ENCODE assay signal across 8 mouse cellular contexts in the genomic region with DNA sequence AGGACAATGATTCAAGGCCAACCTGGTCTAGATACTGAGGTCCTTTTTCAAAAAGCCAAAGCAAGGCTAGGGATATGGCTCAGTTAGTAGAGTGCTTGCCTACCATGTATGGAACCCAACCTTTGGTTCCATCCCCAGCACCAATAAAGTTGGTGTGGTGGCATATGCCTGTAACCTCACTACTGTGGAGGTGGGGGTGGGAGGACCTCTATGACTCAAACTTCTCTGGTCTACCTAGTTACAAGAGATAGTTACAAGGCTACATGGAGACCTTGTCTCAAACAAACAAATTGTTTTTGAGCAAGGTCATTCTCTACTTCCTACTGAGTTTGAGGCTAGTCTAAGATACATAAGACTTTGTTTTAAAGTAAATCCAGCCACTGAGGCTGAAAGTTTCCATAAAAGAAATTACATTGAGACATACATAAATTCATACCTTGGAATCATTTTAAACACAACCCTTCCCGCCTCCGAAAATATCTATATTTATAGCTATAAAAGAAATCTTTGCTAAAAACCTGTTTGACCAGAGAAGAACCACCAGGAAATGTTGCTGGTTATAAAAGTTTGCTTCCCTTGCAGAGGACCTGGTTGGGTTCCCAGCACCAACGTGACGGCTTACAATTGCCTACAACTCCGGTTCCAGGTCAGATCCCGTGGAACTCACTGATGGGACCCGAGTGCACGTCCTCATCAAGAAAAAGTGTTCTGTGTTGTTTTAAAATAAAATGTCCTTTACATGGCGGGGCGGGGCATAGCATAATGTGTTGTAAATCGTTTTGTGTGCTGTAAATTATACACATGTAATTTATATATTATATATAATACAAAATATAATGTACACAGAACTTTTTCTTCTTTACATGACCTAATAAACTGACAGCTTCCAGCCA. TPM values are rescaled to one million over a fixed set of nuclear protein-coding genes. Genes with fewer than 3 reads are reported as not detected.
A peak's percentile ranks its signal among the peaks of the same experiment; 100 is the strongest.
DNase-seq lines count a peak whose midpoint lies in the region; ATAC-seq and TF ChIP-seq lines count a peak whose summit lies in the region.

No protein-coding gene starts in this region.

- 8% methylated on average over 11 of the region's 11 CpGs for WGBS in embryonic facial prominence, embryonic 12.5 days
- WGBS in heart, postnatal 0 days, result 8% methylated on average over 11 of the region's 11 CpGs
- WGBS in spleen, adult 2 months, result 11% methylated on average over 11 of the region's 11 CpGs

- H3K4me1 ChIP-seq in ES-Bruce4 (ENCODE audit: control insufficient read depth, insufficient read depth, low read length), result no peaks in the 10 kb centered on the region
- H3K4me1 ChIP-seq in embryonic facial prominence, embryonic 12.5 days, result peaks cover 12% of the 10 kb centered on the region
- peaks cover 20% of the 10 kb centered on the region for H3K4me1 ChIP-seq in heart, postnatal 0 days (ENCODE audit: control insufficient read depth, insufficient read depth)
- H3K4me1 ChIP-seq in spleen, adult 2 months (ENCODE audit: control insufficient read depth, insufficient read depth, insufficient read length), result peaks cover 14% of the 10 kb centered on the region; the same call in 1 of the 2 replicates

- TF ChIP-seq POLR2A in ES-Bruce4 (IDR thresholded peaks at IDR 0.05; ENCODE audit: insufficient read depth, low read length), result no peak
- TF ChIP-seq POLR2A in spleen, adult 2 months (IDR thresholded peaks at IDR 0.05; ENCODE audit: low read depth, low read length), result no peak

- peak; percentile 35 to 83 for DNase-seq in adrenal gland, adult (ENCODE audit: inconsistent age in 2 of 2, low spot score in 1 of 2)
- no peak for DNase-seq in adrenal gland, postnatal 25 days
- no peak for DNase-seq in heart, postnatal 0 days (ENCODE audit: low spot score)
- DNase-seq in layer of hippocampus, adult 8-10 months (ENCODE audit: low spot score in 2 of 2), result peak; percentile 15 to 26
- peak; percentile 28 to 47 for DNase-seq in lung, postnatal 4 days
- peak in 1 of 2 experiments; percentile 10 for DNase-seq in spleen, adult 2 months (ENCODE audit: low read depth in 1 of 2, low spot score in 2 of 2)

- no peaks in the 10 kb centered on the region for H3K27me3 ChIP-seq in ES-Bruce4 (ENCODE audit: control insufficient read depth, insufficient read depth, low read length, poor library complexity, severe bottlenecking)
- H3K27me3 ChIP-seq in embryonic facial prominence, embryonic 12.5 days, result no peaks in the 10 kb centered on the region
- no peaks in the 10 kb centered on the region for H3K27me3 ChIP-seq in heart, postnatal 0 days (ENCODE audit: control insufficient read depth, insufficient read depth, low read length)
- H3K27me3 ChIP-seq in spleen, adult 2 months (ENCODE audit: control insufficient read depth, insufficient read depth, low read length), result no peaks in the 10 kb centered on the region

- ATAC-seq in embryonic facial prominence, embryonic 12.5 days (ENCODE audit: insufficient number of reproducible peaks, insufficient read depth, low FRiP score, low TSS enrichment), result no peak
- ATAC-seq in heart, postnatal 0 days (ENCODE audit: insufficient read depth, low read depth), result peak; percentile 7; the same call in 1 of the 2 replicates

- peak overlapping the region; percentile 81 for H3K4me3 ChIP-seq in ES-Bruce4 (ENCODE audit: low read depth, low read length)
- peak overlapping the region; percentile 83 for H3K4me3 ChIP-seq in embryonic facial prominence, embryonic 12.5 days
- peak overlapping the region; percentile 64 for H3K4me3 ChIP-seq in heart, postnatal 0 days (ENCODE audit: low read depth, low read length)
- H3K4me3 ChIP-seq in spleen, adult 2 months (ENCODE audit: extremely low read depth, insufficient read depth, insufficient read length), result peak overlapping the region; percentile 52

- peak overlapping the region; percentile 91 for H3K9ac ChIP-seq in ES-Bruce4 (ENCODE audit: low read depth, poor library complexity, severe bottlenecking)
- H3K9ac ChIP-seq in embryonic facial prominence, embryonic 12.5 days, result 0 out of 2 replicates have a peak overlapping the region, but pooled peaks have one; percentile 48
- peak overlapping the region; percentile 39 for H3K9ac ChIP-seq in heart, postnatal 0 days (replicated peaks; ENCODE audit: low read depth, low read length)

- no peak for TF ChIP-seq CTCF in ES-Bruce4 (IDR thresholded peaks at IDR 0.05; ENCODE audit: low read depth, low read length)
- no peak for TF ChIP-seq CTCF in heart, postnatal 0 days (IDR thresholded peaks at IDR 0.05; ENCODE audit: low read depth)
- no peak for TF ChIP-seq CTCF in spleen, adult 2 months (IDR thresholded peaks at IDR 0.05; ENCODE audit: extremely low read depth, insufficient read depth, insufficient read length, insufficient replicate concordance)

- peaks cover 27% of the 10 kb centered on the region for H3K36me3 ChIP-seq in ES-Bruce4 (ENCODE audit: control insufficient read depth, insufficient read depth, low read length, poor library complexity, severe bottlenecking)
- no peaks in the 10 kb centered on the region for H3K36me3 ChIP-seq in embryonic facial prominence, embryonic 12.5 days
- no peaks in the 10 kb centered on the region for H3K36me3 ChIP-seq in heart, postnatal 0 days (replicated peaks; ENCODE audit: control insufficient read depth, insufficient read depth, low read length)
- H3K36me3 ChIP-seq in spleen, adult 2 months (ENCODE audit: control insufficient read depth, insufficient read depth, low read length), result no peaks in the 10 kb centered on the region

- peak overlapping the region; percentile 63 for H3K27ac ChIP-seq in ES-Bruce4 (ENCODE audit: insufficient read depth, low read length)
- 0 out of 2 replicates have a peak overlapping the region, but pooled peaks have one; percentile 46 for H3K27ac ChIP-seq in embryonic facial prominence, embryonic 12.5 days
- H3K27ac ChIP-seq in heart, postnatal 0 days (ENCODE audit: low read depth), result peak overlapping the region; percentile 22
- H3K27ac ChIP-seq in spleen, adult 2 months (ENCODE audit: insufficient read depth, low read length), result 0 out of 2 replicates have a peak overlapping the region, but pooled peaks have one; percentile 30

- H3K9me3 ChIP-seq in ES-Bruce4 (replicated peaks; ENCODE audit: control insufficient read depth, insufficient read depth, low read length, poor library complexity, severe bottlenecking), result no peaks in the 10 kb centered on the region
- no peaks in the 10 kb centered on the region for H3K9me3 ChIP-seq in embryonic facial prominence, embryonic 12.5 days
- H3K9me3 ChIP-seq in heart, postnatal 0 days (replicated peaks; ENCODE audit: control insufficient read depth, low read length), result no peaks in the 10 kb centered on the region; the same call in 1 of the 2 replicates

- peak overlapping the region; percentile 72 for H3K4me2 ChIP-seq in embryonic facial prominence, embryonic 12.5 days (replicated peaks)
- H3K4me2 ChIP-seq in heart, postnatal 0 days (ENCODE audit: low read depth, low read length), result peak overlapping the region; percentile 57

- TF ChIP-seq EP300 in ES-Bruce4 (IDR thresholded peaks at IDR 0.05; ENCODE audit: insufficient read depth, low read depth, low read length), result no peak
- no peak for TF ChIP-seq EP300 in heart, postnatal 0 days (IDR thresholded peaks at IDR 0.05; ENCODE audit: low read depth)

RNA-seq across cellular contexts. Expression of gene Nop58, which starts 0.6 kb away (rescaled TPM):
- total RNA-seq in adrenal gland, postnatal 25 days (2021), result 103 and 116 TPM in 2 replicates
- polyA plus RNA-seq in ES-Bruce4 (2011; ENCODE audit: insufficient read depth, insufficient read length, low read depth, missing spikeins), result 599 and 651 TPM in 2 replicates
- polyA plus RNA-seq in embryonic facial prominence, embryonic 12.5 days (2016; fragmentation: Nextera tagmentation; extraction: Ambion mirVana), result 243 and 271 TPM in 2 replicates
- total RNA-seq in heart, postnatal 0 days (2014; rRNA removed; ENCODE audit: low replicate concordance), result 30.7 and 31.1 TPM in 2 replicates
- 70.5 and 82.0 TPM in 2 replicates for polyA plus RNA-seq in heart, postnatal 0 days (2015; fragmentation: Nextera tagmentation; extraction: Ambion mirVana)
- total RNA-seq in layer of hippocampus, adult 8-10 months (2022), result 10 to 100 TPM; 51.2 to 67.0 (median 56.5) TPM
- polyA plus RNA-seq in spleen, adult 2 months (2012; rRNA removed), result 16.0 and 23.9 TPM in 2 replicates

RNA-seq across cellular contexts. Expression of gene Sumo1, which starts 13.5 kb away (rescaled TPM):
- 160 and 162 TPM in 2 replicates for total RNA-seq in adrenal gland, postnatal 25 days (2021)
- 378 and 420 TPM in 2 replicates for polyA plus RNA-seq in ES-Bruce4 (2011; ENCODE audit: insufficient read depth, insufficient read length, low read depth, missing spikeins)
- polyA plus RNA-seq in embryonic facial prominence, embryonic 12.5 days (2016; fragmentation: Nextera tagmentation; extraction: Ambion mirVana), result 451 and 494 TPM in 2 replicates
- 68.9 and 71.3 TPM in 2 replicates for total RNA-seq in heart, postnatal 0 days (2014; rRNA removed; ENCODE audit: low replicate concordance)
- polyA plus RNA-seq in heart, postnatal 0 days (2015; fragmentation: Nextera tagmentation; extraction: Ambion mirVana), result 186 and 199 TPM in 2 replicates
- total RNA-seq in layer of hippocampus, adult 8-10 months (2022), result 100 to 1,000 TPM; 103 to 124 (median 113) TPM
- 5.4 and 7.2 TPM in 2 replicates for polyA plus RNA-seq in spleen, adult 2 months (2012; rRNA removed)

Comparison
In these comparisons a context has a peak if more than half of its experiments do, and no peak if none do; other contexts are left out.
1. DNase-seq: peak in adrenal gland, adult (2 of 2), layer of hippocampus, adult 8-10 months (2 of 2) and lung, postnatal 4 days (2 of 2); none in adrenal gland, postnatal 25 days (single experiment) and heart, postnatal 0 days (single experiment).
2. H3K9ac ChIP-seq: peak in every context shown above with its lines; median percentile 91 in ES-Bruce4; 48 in embryonic facial prominence, embryonic 12.5 days; 39 in heart, postnatal 0 days.
3. RNA of gene Sumo1, which starts 13.5 kb away (polyA plus RNA-seq): 451 to 494 TPM in embryonic facial prominence, embryonic 12.5 days, 378 to 420 TPM in ES-Bruce4 and 186 to 199 TPM in heart, postnatal 0 days; 5.4 to 7.2 TPM in spleen, adult 2 months; every median in the first group is over 10 times any median in the second.
4. Peak in every context shown above with its lines, with median percentiles within 50 percentile points of each other: H3K27ac ChIP-seq and H3K4me3 ChIP-seq.